Mouse (Mus musculus) liver (tissue): ENCODE results near the gene Gm17349.
"Not testable (repeated sequence)": the region's sequence is repeated elsewhere in the genome, so short reads cannot be mapped to it uniquely, and the experiment has no call there.

ENCODE experiments used
- DNase-seq: peaks from one replicate; pipeline ENCODE4 v3.0.0-alpha.2; 2020; ENCODE audit warnings: mixed read lengths

Gm17349 gene

DNA sequence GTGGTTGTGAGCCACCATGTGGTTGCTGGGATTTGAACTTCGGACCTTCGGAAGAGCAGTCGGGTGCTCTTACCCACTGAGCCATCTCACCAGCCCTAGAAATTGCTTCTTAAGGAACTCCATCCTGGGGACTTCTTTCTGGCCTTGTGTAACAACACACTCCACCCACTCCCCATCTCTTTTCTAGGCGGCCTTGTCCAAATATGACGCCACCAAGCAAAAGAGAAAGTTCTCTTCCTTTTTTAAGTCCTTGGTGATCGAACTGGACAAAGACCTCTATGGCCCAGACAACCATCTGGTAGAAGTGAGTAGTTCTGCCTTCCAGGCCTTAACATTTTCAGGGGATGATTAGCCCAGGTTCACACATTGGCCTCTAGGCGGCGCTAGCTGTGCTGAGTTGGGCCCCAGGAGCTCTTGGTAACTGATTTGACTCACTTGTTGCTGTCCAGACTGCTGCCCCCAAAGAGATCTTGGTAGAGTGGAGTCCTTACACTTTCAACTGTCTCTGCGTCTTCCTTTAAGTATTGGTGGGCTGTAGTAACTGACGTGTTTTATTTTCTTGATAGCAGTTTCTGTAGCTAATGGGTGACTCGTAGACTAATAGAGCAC lies at the start of gene Gm17349:
Gene Gm17349 (minus strand): TSS at position 51 of the 609 bp plus-strand sequence.
- DNase-seq = peak; percentile 64

DNA sequence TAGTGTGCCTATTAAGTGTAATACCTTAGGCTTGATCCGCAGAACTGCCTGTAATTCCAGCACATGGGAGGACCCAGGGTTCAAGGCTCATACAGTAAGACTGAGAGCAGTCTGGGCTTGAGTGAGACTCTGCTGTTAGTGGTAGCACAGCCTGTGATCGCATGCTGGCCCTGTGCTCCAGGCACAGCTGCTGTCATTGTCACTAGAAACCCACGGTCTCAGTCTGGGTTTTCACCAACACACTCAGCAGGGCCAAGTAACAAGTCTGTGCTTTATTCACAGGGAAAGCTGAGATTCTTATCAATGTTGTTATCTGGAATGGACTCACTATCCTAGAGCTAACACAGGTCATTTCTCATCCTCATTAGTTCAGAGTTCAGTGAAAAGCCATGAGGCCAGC lies 48.9 kb upstream of the Gm17349 start:
- no peak for DNase-seq

DNA sequence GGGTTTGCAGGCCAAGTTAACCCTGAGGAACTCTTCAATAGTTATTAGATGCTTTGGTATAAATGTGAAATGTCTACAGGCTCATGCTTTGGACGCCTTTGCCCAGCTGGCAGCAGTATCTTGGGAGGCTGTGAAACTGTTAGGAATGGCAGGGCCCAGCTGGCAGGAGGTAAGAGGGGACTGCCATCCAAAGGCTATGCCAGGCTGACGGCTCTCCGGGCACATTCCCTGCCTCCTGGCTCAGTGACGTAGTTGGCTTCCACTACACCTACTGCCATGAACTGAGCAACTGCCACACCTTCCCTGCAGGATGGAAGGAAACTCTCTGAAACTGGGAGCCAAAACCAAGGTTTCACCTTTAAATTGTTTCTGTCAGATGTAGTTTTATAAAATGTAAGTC lies 34.9 kb upstream of the Gm17349 start:
- no peak for DNase-seq

DNA sequence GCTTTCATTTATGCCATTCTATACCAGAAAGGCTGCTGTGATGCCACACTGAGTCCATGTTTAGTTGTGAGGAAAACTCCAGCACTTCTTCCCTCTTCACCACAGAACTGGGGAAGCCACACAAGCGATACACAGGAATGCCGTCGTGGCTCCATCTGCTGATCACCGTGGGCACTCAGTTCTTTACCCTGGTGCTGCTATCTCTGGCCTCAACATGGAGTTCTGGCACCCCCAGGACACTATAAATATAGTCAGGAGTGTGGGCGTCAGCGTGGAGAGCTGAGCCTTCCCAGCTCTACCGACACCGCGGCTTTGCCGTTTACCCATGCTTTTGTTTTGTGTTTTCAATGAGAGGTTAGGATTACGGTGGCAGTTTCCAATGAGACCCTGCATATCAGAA lies 31.4 kb upstream of the Gm17349 start:
- no peak for DNase-seq

DNA sequence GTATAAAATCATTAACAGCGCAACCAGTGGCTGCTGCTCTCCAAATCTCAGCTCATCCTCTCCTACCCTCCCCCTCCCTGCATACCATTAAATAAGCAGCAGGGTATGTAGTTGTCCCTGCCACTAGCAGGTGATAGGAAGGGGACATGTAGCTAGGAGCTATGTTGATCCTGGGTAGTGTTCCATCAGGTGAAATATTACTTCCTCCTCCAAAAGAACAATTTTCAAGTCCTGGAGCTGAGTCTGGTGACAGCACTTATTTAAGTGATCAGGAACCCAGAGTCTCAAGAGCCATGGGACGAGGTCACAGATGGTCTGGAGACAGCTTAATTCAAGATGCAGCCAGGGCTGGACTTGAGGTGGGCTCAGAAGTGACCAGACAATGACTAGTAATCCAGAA lies 30.3 kb upstream of the Gm17349 start:
- DNase-seq = no peak

DNA sequence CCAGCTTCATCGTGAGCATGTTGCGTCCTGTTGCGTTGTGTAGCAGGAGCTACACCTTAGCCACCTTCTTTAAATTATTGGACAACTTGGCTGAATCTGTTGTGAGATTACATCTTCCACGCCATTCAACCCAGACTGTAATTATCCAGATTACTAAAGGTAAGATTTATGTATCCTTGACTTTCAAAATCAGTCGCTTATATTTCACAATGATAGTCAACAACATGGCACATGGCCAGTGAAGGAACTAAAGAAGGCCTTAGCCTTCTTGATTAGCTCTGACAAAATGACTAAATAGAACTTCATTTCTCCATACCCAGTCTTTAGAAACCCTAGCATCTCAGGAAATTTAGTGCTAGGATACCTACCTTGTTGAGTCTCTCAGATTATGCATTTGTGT lies 27.9 kb upstream of the Gm17349 start:
- no peak for DNase-seq

DNA sequence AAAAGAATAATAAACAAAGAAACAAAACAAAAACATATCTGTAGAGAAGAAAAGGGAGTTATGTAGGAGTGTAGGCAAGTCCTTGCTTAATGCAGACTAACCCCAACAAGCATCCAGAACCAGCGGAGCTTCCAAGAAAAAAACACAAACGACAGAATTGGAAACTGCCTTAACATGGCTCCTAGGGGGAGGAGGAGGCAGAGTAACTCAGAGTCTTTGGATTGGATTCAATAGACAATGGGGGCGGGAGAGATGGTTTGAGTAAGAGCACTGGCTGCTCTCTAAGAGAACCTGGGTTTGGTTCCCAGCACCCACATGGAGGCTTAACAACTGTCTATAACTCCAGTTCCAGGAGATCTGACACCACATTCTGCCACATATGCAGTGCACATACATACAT lies 26.4 kb upstream of the Gm17349 start:
- DNase-seq = no peak

DNA sequence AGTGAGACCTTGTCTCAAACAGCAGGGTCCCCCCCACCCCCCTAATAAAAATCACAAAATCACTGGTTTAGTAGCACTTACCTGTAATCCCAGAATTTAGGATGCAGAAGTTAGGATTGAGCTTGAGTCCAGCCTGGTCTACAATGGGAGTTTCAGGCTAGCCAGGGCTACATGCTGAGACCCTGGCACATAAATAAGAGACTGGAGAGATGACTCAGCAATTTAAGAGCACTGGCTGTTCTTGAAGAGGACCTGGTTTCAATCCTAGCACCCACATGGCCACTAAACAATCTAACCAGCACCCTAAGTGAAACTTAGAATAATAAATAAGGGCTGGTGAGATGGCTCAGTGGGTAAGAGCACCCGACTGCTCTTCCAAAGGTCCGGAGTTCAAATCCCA lies 25.9 kb upstream of the Gm17349 start:
- no peak for DNase-seq

DNA sequence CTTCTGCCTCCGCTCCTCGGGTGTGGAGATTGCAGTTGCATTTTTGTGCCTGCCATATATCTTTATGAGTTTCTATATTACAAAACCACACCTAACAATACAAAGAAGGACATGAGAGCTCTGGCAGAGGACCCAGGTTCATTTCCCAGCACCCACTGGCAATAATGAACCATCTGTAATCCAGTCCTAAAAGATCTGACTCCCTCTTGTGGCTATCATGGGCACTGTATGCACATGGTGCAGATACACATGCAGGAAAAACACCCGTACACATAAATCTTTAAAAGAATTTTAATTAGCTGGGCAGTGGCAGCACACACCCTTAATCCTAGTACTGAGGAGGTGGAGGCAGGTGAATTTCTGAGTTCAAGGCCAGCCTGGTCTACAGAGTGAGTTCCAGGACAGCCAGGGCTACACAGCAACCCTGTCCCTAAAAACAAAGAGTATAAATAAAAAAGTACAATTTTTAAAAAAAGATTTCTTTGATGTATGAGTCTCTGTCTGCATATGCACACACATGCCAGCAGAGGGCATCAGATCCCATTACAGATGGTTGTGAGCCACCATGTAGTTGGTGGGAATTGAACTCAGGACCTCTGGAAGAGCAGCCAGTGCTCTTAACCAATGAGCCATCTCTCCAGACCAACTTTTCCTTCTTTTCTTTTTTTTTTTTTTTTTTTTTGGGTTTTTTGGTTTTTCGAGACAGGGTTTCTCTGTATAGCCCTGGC lies 23.9 kb upstream of the Gm17349 start:
- no peak for DNase-seq

DNA sequence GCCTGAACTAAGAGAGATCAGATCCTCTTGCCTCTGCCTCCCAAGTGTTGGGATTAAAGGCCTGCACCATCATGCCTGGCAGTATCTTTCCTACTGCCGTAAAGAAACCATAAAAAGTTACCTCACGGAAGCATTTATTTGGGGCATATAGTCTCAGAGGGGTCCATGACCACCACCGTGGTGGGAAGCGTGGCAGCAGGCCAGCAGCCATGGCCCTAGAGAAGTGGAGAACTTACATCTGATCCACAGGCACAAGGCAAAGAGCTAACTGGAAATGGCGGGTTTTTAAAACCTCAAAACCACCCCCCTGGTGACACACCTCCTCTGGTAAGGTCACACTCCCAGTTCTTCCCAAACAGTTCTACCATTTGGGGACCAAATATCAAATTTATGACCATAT lies 22.9 kb upstream of the Gm17349 start:
- no peak for DNase-seq

DNA sequence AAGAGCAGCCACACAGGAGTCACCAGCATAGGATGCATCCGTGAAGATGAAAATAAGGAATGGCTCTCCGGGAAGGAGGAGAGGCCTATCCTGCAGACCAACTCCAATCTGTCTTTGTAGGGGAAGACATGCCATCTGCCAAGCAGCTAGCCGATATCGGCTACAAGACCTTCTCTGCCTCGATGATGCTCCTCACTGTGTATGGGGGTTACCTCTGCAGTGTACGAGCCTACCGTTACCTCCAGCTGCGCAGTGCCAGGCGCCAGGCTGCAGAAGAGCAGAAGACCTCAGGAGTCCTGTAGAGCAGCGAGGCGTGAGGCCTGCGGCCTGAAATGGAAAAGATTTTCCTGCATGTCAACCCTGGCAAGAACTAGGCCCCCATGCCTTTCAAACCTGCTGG lies 22.2 kb upstream of the Gm17349 start:
- no peak for DNase-seq

DNA sequence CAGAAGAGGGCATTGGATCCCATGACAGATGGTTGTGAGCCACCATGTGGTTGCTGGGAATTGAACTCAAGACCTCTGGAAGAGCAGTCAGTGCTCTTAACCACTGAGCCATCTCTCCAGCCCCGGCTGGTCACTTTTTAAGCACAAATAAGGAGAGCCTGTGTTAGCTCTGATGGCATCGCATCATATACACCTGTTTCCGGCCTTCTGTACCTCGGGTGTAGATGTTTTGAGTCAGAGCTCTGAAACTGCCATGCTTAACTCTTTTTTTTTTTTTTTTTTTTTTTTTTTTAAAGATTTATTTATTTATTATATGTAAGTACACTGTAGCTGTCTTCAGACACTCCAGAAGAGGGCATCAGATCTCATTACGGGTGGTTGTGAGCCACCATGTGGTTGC lies 21.7 kb upstream of the Gm17349 start:
- not testable (repeated sequence) for DNase-seq

DNA sequence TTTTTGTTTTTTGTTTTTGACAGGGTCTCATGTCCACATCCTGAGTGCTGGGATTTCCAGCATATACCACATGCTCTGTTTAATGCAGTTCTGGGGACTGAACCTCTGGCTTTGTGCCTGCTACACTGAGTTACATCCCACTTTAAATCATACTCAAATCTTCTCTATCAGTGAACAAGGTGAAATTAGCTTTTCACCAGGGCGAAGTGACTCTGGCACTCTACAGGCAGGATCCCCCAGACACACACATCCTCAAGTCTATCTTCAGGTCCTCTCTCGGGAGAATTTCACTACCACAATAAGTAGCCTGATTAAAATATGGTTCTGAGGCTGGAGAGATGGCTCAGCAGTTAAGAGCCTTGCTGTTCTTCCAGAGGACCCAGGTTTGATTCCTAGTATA lies 21.3 kb upstream of the Gm17349 start:
- no peak for DNase-seq

DNA sequence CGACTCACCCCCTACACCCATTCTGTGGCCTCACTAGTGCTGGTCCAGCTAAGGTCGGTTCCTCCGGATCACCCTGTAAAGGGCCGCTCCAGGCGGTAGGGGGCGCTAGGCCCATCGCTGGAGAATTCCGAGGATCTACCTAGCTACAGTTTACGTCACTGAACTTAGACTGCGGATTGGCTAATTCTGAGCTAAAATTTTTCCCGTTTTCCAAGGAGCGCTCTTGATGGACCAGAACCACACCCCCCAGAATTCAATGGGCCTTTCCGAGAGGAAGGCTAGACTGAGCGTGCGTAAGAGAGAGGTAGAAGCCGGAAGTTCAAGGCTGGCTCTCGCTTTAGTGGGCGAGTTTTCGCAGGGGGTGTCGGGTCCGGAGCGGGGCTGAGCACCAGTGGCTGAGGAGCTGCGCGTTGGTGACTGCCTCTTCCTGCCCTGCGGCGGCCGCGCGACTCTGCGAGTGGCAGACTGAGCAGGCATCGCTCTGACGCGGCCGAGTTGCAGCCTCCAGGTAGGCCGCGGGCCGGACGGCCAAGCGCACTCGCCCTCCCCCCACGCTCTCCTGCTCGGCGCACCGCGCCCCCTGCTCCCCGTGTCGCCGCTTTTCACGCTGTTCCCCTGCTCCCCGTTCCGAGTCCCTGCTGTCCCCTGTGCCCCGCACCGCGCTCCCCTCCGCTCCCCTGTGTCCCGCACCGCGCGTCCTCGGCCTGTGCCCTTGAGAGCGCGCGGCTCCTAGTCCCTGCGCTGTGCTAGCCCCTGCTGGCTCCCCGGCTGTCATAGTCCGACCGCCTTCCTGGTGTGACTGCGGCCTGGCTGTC lies 20.3 kb upstream of the Gm17349 start, which contains the start of gene Cox14:
Gene Cox14 (plus strand): TSS at position 278 of the 815 bp plus-strand sequence.
- DNase-seq = peak; percentile 92

DNA sequence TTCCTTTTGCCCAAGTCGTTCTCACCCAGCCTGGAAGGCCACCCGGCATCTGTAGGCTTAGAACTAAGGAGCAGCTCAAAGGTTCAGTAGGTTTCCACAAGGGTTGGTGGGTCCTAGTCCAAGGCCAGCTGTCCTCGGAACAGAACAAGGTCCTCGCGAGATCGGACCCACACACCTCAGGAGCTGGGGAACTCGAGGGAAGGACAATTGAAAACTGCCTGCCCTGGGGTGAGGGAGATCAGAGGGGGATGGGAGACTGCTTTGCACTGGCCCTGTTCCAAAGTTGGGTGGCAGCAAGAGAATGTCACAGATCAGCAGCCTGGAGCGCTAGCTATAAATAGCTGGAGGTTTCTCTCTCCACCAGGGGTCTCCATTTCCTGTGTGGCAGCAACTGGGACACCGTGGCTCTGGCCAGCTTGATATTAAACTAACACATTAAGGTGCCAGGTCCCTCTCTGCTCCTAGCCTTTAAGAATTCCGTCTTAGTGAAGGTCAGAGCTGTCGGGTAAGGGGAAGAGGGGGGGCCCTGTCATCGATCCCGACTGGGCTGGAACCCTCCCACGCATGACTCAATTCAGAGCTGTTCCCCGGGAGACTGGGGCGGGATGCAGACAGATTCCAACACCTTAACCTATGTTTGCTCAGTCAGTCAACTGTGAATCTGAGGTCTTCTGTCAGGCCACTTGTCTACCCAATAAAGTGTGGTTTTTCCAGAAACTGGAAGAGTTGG lies 19.2 kb upstream of the Gm17349 start:
- DNase-seq = peak; percentile 68

DNA sequence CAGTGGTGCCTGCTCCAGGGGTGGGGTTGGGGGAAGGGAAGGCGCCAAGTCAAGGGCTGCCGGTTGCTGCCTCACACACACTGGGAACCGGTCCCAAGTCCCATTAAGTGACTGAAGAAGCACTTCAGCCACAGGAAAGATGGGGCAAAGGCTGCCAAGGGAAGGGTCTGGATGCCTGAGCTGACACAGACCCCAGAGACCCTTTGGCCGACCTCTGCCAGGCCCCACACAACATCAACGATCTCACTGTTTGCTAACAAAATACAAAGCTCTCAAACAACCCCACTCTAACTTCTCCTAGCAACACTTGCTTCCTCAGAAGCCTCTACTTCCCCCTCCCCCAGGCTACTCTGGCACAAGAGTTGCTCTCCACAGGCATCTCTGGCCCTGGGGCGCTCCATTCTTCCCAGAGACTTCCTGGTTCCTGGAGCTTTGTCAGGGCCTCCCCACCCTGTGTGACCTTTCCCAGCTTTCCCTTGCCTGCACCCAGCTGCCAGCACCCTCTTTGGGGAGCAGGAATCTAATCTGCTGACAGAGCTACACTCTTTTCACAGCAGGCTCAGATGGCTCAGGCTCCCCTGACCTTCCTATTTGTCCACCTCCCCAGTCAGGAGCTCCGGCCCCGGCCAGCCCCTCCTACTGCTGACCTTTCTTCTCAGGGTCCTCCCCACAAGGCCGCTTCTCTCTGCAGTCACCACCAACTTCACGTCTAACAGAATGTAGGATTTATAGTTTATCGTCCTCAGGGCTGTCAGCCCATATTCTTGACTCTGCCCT lies 18.4 kb upstream of the Gm17349 start:
- peak; percentile 57 for DNase-seq

DNA sequence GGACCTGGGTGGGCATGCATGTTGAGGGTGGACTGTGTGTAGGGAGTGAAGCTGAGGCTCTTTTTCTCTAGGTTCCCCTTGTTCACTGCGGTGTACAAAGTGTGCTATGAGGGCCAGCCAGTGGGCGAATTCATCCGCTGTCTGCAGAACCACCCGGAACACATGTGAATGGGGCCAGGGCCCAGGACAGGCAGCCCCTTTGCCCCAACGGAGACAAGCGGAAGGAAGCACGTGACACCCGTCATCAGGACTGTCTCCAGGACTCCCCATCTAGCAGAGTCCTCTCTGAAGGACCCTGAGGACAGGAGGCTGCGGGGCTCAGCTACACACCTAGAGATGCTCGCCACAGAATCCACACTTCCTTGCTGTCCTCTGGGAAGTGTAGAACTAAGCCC lies 17.8 kb upstream of the Gm17349 start:
- no peak for DNase-seq

DNA sequence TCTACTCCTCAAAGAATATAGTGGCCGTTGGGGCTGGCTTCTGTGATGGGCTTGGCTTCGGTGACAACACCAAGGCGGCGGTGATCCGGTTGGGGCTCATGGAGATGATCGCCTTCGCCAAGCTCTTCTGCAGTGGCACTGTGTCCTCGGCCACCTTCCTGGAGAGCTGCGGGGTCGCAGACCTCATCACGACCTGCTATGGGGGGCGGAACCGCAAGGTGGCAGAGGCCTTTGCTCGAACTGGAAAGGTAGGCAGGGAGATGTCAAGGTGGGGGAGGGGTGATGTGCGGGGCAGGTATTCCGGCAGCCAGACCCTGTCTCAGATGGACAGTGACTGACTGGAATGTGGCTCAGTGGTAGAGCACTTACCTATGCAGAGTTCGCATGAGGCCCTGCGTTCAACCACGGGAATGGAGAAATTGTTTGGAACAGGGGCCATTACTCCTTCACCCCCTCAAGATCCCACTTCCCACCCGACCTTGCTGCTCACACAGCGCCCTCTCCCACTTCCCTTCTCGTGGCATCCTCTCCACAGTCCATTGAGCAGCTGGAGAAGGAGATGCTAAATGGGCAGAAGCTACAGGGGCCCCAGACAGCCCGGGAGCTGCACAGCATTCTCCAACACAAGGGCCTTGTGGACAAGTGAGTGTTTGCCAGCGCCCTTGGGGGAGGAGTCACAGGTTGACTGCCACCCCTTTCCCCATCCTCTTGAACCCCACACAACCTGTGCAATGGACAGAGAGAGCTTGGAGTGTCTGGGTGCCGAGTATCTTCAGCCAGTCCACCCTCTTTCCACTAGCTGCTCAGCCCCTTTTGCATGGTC lies 16.8 kb upstream of the Gm17349 start:
- DNase-seq = no peak

DNA sequence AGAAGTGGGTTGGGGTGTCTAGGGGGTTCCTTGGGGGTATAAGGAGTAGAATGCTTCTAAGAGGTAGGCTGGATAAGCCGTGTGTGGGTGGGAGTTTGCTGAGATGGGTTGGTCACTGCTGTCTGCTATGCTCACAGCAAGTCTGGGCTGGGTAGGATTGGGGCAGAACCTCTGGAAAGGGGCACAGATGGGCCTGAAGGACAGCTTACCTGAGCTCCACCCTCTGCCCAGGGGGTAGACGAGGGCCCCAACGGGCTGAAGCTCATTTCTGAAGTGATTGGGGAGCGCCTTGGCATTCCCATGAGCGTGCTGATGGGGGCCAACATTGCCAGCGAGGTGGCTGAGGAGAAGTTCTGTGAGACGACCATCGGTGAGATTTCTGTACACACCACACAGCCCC lies 14.6 kb upstream of the Gm17349 start:
- DNase-seq = no peak

DNA sequence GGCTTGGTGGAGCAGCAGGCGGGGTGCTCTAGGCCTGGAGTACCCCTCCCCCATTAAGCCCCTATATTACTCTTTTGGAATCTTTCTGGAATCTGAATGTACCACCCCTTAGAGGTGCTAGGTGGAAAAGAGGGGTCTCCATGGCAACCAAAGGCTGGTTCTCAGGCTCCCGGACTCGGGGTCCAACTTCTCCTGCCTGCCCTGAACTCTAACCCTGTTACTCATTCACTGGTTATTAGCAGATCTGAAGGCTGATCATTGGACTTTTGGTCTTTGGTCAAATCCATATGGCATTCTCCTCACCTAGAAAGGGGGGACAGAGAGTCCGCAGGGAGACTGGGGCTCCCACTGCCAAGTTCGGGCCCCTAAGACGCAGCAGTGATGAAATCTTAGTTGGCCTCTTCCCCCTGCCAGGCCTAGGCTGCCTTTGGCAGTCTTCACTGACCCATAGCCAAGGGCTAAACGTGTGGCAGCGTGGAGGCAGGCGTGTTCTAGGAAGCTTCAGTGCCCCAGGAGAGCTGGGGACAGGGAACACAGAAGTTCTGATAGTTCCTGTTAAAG lies 13.3 kb upstream of the Gm17349 start:
- no peak for DNase-seq
